Mouse (Mus musculus): Measurements from ENCODE around the gene Chsy1.

Gene Chsy1

GRCm38 (mm10) chr7:66109855-66110635, 730 bp downstream of the Chsy1 start:
- peak; percentile 39 to 44 for DNase-seq (ENCODE audit: low read depth in 2 of 2, low spot score in 2 of 2)

- DNase-seq (ENCODE audit: low read depth in 2 of 2, low spot score in 2 of 2), result no peak
Observed at GRCm38 (mm10) chr7:66110636-66111112, 1.4 kb downstream of the Chsy1 start.

- no peak for DNase-seq (ENCODE audit: low read depth in 2 of 2, low spot score in 2 of 2)
Observed at GRCm38 (mm10) chr7:66111211-66111610, 1.9 kb downstream of the Chsy1 start.

- no peak for DNase-seq (ENCODE audit: low read depth in 2 of 2, low spot score in 2 of 2)
Observed at GRCm38 (mm10) chr7:66113561-66113960, 4.2 kb downstream of the Chsy1 start.

GRCm38 (mm10) chr7:66115821-66116343, 6.6 kb downstream of the Chsy1 start:
- DNase-seq (ENCODE audit: low read depth in 2 of 2, low spot score in 2 of 2), result peak; percentile 14 to 24

GRCm38 (mm10) chr7:66116906-66117482, 7.7 kb downstream of the Chsy1 start:
- DNase-seq (ENCODE audit: low read depth in 2 of 2, low spot score in 2 of 2), result no peak

- no peak for DNase-seq (ENCODE audit: low read depth in 2 of 2, low spot score in 2 of 2)
Observed at GRCm38 (mm10) chr7:66118046-66118445, 8.7 kb downstream of the Chsy1 start.

- DNase-seq (ENCODE audit: low read depth in 2 of 2, low spot score in 2 of 2), result no peak
Observed at GRCm38 (mm10) chr7:66118796-66119195, 9.5 kb downstream of the Chsy1 start.

GRCm38 (mm10) chr7:66120139-66120538, 10.8 kb downstream of the Chsy1 start:
- no peak for DNase-seq (ENCODE audit: low read depth in 2 of 2, low spot score in 2 of 2)

GRCm38 (mm10) chr7:66120702-66121396, 11.5 kb downstream of the Chsy1 start:
- DNase-seq (ENCODE audit: low read depth in 2 of 2, low spot score in 2 of 2), result no peak

- no peak for DNase-seq (ENCODE audit: low read depth in 2 of 2, low spot score in 2 of 2)
Observed at GRCm38 (mm10) chr7:66124551-66124968, 15.2 kb downstream of the Chsy1 start.

- no peak for DNase-seq (ENCODE audit: low read depth in 2 of 2, low spot score in 2 of 2)
Observed at GRCm38 (mm10) chr7:66125368-66125767, 16.1 kb downstream of the Chsy1 start.

- DNase-seq (ENCODE audit: low read depth in 2 of 2, low spot score in 2 of 2), result no peak
Observed at GRCm38 (mm10) chr7:66127951-66128645, 18.8 kb downstream of the Chsy1 start.

GRCm38 (mm10) chr7:66128857-66129256, 19.5 kb downstream of the Chsy1 start:
- DNase-seq (ENCODE audit: low read depth in 2 of 2, low spot score in 2 of 2), result no peak

GRCm38 (mm10) chr7:66130296-66130695, 21.0 kb downstream of the Chsy1 start:
- no peak for DNase-seq (ENCODE audit: low read depth in 2 of 2, low spot score in 2 of 2)

GRCm38 (mm10) chr7:66131776-66132421, 22.6 kb downstream of the Chsy1 start:
- DNase-seq (ENCODE audit: low read depth in 2 of 2, low spot score in 2 of 2), result no peak

- no peak for DNase-seq (ENCODE audit: low read depth in 2 of 2, low spot score in 2 of 2)
Observed at GRCm38 (mm10) chr7:66134154-66134553, 24.8 kb downstream of the Chsy1 start.

GRCm38 (mm10) chr7:66135644-66136043, 26.3 kb downstream of the Chsy1 start:
- DNase-seq (ENCODE audit: low read depth in 2 of 2, low spot score in 2 of 2), result no peak

- DNase-seq (ENCODE audit: low read depth in 2 of 2, low spot score in 2 of 2), result no peak
Observed at GRCm38 (mm10) chr7:66136187-66136586, 26.9 kb downstream of the Chsy1 start.

GRCm38 (mm10) chr7:66137309-66137708, 28.0 kb downstream of the Chsy1 start:
- DNase-seq (ENCODE audit: low read depth in 2 of 2, low spot score in 2 of 2), result no peak

GRCm38 (mm10) chr7:66138301-66138700, 29.0 kb downstream of the Chsy1 start:
- DNase-seq (ENCODE audit: low read depth in 2 of 2, low spot score in 2 of 2), result no peak
